Mouse (Mus musculus) liver, postnatal 0 days (tissue): Measurements from ENCODE around the gene Hist1h2bg. TPM values are rescaled to one million over a fixed set of nuclear protein-coding genes. Genes with fewer than 3 reads are reported as not detected.
A peak's percentile ranks its signal among the peaks of the same experiment; 100 is the strongest.

ENCODE experiments used
- ATAC-seq: fragments of 200-750 bp; cut with Nextera tagmentation; 2 replicates; pipeline ENCODE4 v1.8.0; 2017; ENCODE audit warnings: mild to moderate bottlenecking, moderate library complexity
- DNase-seq: peaks from one replicate; pipeline ENCODE4 v3.0.0-alpha.2; 2016
- H3K27ac ChIP-seq: fragments of 300-500 bp; sonication (generic); 2 replicates; pipeline ENCODE4 v1.5.1; 2014; ENCODE audit warnings: antibody characterized with exemption, moderate library complexity, mild to moderate bottlenecking, low read depth
- H3K27me3 ChIP-seq: fragments of 300-500 bp; sonication (generic); 2 replicates; pipeline ENCODE4 v1.6.1; 2014; ENCODE audit warnings: low read length, control low read depth, mixed read lengths; ENCODE audit not compliant: insufficient read depth
- H3K36me3 ChIP-seq: fragments of 300-500 bp; sonication (generic); replicated peaks from 2 replicates; pipeline ENCODE4 v1.6.1; 2014; ENCODE audit warnings: mild to moderate bottlenecking, control low read depth, low read length, moderate library complexity, mixed read lengths; ENCODE audit not compliant: insufficient read depth
- H3K4me1 ChIP-seq: fragments of 300-500 bp; sonication (generic); 2 replicates; pipeline ENCODE4 v1.6.1; 2014; ENCODE audit warnings: antibody characterized with exemption, mild to moderate bottlenecking, control low read depth; ENCODE audit not compliant: insufficient read depth
- H3K4me2 ChIP-seq: fragments of 300-500 bp; sonication (generic); 2 replicates; pipeline ENCODE4 v1.6.1; 2014; ENCODE audit warnings: low read depth, mild to moderate bottlenecking, low read length, moderate library complexity, mixed read lengths
- H3K4me3 ChIP-seq: fragments of 300-500 bp; sonication (generic); 2 replicates; pipeline ENCODE4 v1.5.1; 2014; ENCODE audit warnings: low read depth, low read length
- H3K9ac ChIP-seq: fragments of 300-500 bp; sonication (generic); replicated peaks from 2 replicates; pipeline ENCODE4 v1.6.1; 2014; ENCODE audit warnings: mild to moderate bottlenecking, moderate library complexity
- H3K9me3 ChIP-seq: fragments of 300-500 bp; sonication (generic); 2 replicates; pipeline ENCODE4 v1.6.1; 2016; ENCODE audit warnings: mild to moderate bottlenecking, control low read depth, low read length, mixed read lengths
- CTCF ChIP-seq: sonication (generic); IDR thresholded peaks from 2 replicates; pipeline ENCODE4 v1.5.1; 2016; ENCODE audit warnings: antibody characterized with exemption, low read depth
- EP300 ChIP-seq: IDR thresholded peaks from 2 replicates; pipeline ENCODE4 v1.6.1; 2016; ENCODE audit warnings: antibody characterized with exemption, low read depth, mild to moderate bottlenecking
- WGBS: fragments of 180-500 bp; shearing (Covaris S2); extraction: QIAGEN DNeasy Blood & Tissue Kit; methylation state at CpG from one replicate; pipeline ENCODE4 v1.1.7; 2014; ENCODE audit not compliant: insufficient replicate concordance; 5-methylcytosine and 5-hydroxymethylcytosine counted together
- polyA plus RNA-seq: library from polyadenylated mRNA; unstranded; fragments of >200 nt; fragmentation: Nextera tagmentation; extraction: Ambion mirVana; gene quantifications from 2 replicates; pipeline ENCODE4 v1.2.1, GENCODE M21; 2015

Gene Hist1h2bg
- polyA plus RNA-seq, 1 experiment from 2014 or later: 7.8 TPM

GRCm38 (mm10) chr13:23577835-23578234 lies 6.6 kb downstream of the Hist1h2bg start:
- H3K4me1 ChIP-seq: peaks cover 19% of the 10 kb centered on the region

GRCm38 (mm10) chr13:23581408-23582218 lies 10.4 kb downstream of the Hist1h2bg start, which contains the start of gene Hist1h4d:
Gene Hist1h4d (plus strand): TSS chr13:23581598.
- H3K27me3 ChIP-seq: no peaks in the 10 kb centered on the region
- WGBS: 2% methylated on average over 43 of the region's 43 CpGs
- H3K4me2 ChIP-seq: peak within 1 kb of the TSS; percentile 86
- peak; percentile 94 for DNase-seq
- peak within 1 kb of the TSS; percentile 83 for H3K9ac ChIP-seq
- H3K27ac ChIP-seq: peak within 1 kb of the TSS; percentile 99
- H3K4me1 ChIP-seq: peaks cover 30% of the 10 kb centered on the region
- no peaks in the 10 kb centered on the region for H3K36me3 ChIP-seq
- no peaks in the 10 kb centered on the region for H3K9me3 ChIP-seq
- peak; percentile 76 for ATAC-seq
- TF ChIP-seq CTCF (no peak), EP300 (peak; percentile 94)
- peak within 1 kb of the TSS; percentile 59 for H3K4me3 ChIP-seq

More at GRCm38 (mm10) chr13:23577835-23578234, 6.6 kb downstream of the Hist1h2bg start:
- Histone ChIP-seq H3K27ac (no peak overlapping the region), H3K9ac (no peak overlapping the region), H3K36me3 (no peaks in the 10 kb centered on the region), H3K9me3 (no peaks in the 10 kb centered on the region), H3K27me3 (no peaks in the 10 kb centered on the region), H3K4me3 (no peak overlapping the region), H3K4me2 (no peak overlapping the region)
- DNase-seq: no peak
- WGBS: 89% methylated on average over 1 of the region's 1 CpGs
- no peak for ATAC-seq
- TF ChIP-seq CTCF: no peak
- no peak for TF ChIP-seq EP300

GRCm38 (mm10) chr13:23582219-23583056 lies 11.2 kb downstream of the Hist1h2bg start:
- H3K9me3 ChIP-seq: no peaks in the 10 kb centered on the region
- peak overlapping the region; percentile 59 for H3K4me3 ChIP-seq
- no peaks in the 10 kb centered on the region for H3K27me3 ChIP-seq
- no peaks in the 10 kb centered on the region for H3K36me3 ChIP-seq
- H3K4me2 ChIP-seq: peak overlapping the region; percentile 86
- peak overlapping the region; percentile 99 for H3K27ac ChIP-seq
- peak overlapping the region; percentile 83 for H3K9ac ChIP-seq
- 11% methylated on average over 6 of the region's 6 CpGs for WGBS
- no peak for ATAC-seq
- H3K4me1 ChIP-seq: peaks cover 24% of the 10 kb centered on the region
- DNase-seq: peak; percentile 35
- TF ChIP-seq EP300 (no peak), CTCF (no peak)

GRCm38 (mm10) chr13:23583387-23584068 lies 12.3 kb downstream of the Hist1h2bg start:
- Histone ChIP-seq H3K4me2 (peak overlapping the region; percentile 86), H3K4me3 (peak overlapping the region; percentile 59), H3K9me3 (no peaks in the 10 kb centered on the region), H3K9ac (peak overlapping the region; percentile 83), H3K4me1 (peaks cover 24% of the 10 kb centered on the region), H3K27ac (peak overlapping the region; percentile 99), H3K36me3 (no peaks in the 10 kb centered on the region), H3K27me3 (no peaks in the 10 kb centered on the region)
- no peak for TF ChIP-seq CTCF
- no peak for TF ChIP-seq EP300
- ATAC-seq: no peak
- no peak for DNase-seq

- H3K9me3 ChIP-seq: no peaks in the 10 kb centered on the region
- ATAC-seq (no peak), DNase-seq (no peak)
- no peaks in the 10 kb centered on the region for H3K36me3 ChIP-seq
- no peak for TF ChIP-seq CTCF
- TF ChIP-seq EP300: no peak
- H3K4me3 ChIP-seq: peak overlapping the region; percentile 59
- H3K27ac ChIP-seq: peak overlapping the region; percentile 99
- H3K4me2 ChIP-seq: peak overlapping the region; percentile 86
- H3K9ac ChIP-seq: peak overlapping the region; percentile 65
- peaks cover 29% of the 10 kb centered on the region for H3K4me1 ChIP-seq
- no peaks in the 10 kb centered on the region for H3K27me3 ChIP-seq
Measured at GRCm38 (mm10) chr13:23584331-23584730, 13.1 kb downstream of the Hist1h2bg start.
